Mouse (Mus musculus) CH12.LX (cell line): ENCODE results near the gene Gm4871.

ENCODE experiments used
- CHD2 ChIP-seq: IDR thresholded peaks from 2 replicates; pipeline ENCODE4 v1.6.1; 2011; ENCODE audit warnings: low read length, improper control_type of control experiment
- CTCF ChIP-seq, 2 experiments: IDR thresholded peaks in 1 of 2; conservative IDR thresholded peaks in 1 of 2; 2 replicates each; pipeline ENCODE4 v1.5.1; 2011 to 2012; ENCODE audit warnings: low read depth in 2 of 2, low read length in 2 of 2, improper control_type of control experiment in 1 of 2, inconsistent platforms in 1 of 2, mild to moderate bottlenecking in 1 of 2, moderate library complexity in 1 of 2
- IRF4 ChIP-seq: IDR thresholded peaks from 2 replicates; pipeline ENCODE4 v1.6.1; 2014; ENCODE audit warnings: low read depth, mild to moderate bottlenecking, inconsistent platforms, low read length, improper control_type of control experiment
- JUND ChIP-seq: conservative IDR thresholded peaks from 2 replicates; pipeline ENCODE4 v1.6.1; 2011; ENCODE audit warnings: low read depth, low read length, improper control_type of control experiment
- USF1 ChIP-seq: IDR thresholded peaks from 2 replicates; pipeline ENCODE4 v1.6.1; 2014; ENCODE audit warnings: low read depth, mild to moderate bottlenecking, inconsistent platforms, low read length, improper control_type of control experiment
- USF2 ChIP-seq: conservative IDR thresholded peaks from 2 replicates; pipeline ENCODE4 v1.6.1; 2011; ENCODE audit warnings: low read depth, low read length, improper control_type of control experiment
- ZKSCAN1 ChIP-seq: IDR thresholded peaks from 2 replicates; pipeline ENCODE4 v1.6.1; 2012; ENCODE audit warnings: low read depth, inconsistent platforms, low read length, improper control_type of control experiment, borderline replicate concordance
- ZNF384 ChIP-seq: IDR thresholded peaks from 2 replicates; pipeline ENCODE4 v1.6.1; 2012; ENCODE audit warnings: low read depth, low read length, improper control_type of control experiment, inconsistent platforms

DNA sequence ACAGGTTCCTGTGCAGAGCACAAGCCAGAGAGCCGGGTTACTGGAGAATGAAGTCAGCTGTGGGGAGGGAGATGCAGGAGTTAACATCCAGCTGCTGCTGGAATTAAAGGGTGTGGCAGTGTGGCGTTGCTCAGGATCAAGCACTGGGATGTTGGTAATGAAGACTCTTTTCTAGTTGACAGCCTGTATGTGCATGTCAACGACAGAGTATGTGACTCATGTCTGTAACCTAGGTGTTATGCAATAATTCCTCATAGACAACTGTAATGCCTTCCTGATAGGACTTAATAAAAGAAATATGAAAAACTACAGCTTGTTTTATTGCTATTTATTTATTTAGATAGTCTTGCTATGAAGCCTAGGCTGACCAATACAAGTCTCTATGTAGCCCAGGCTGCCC, 36.3 kb upstream of the Gm4871 start:
- TF ChIP-seq CTCF (conservative IDR thresholded peaks at IDR 0.05 in 1 of 2, IDR thresholded peaks at IDR 0.05 in 1 of 2; ENCODE audit: low read depth in 2 of 2, low read length in 2 of 2) = no peak
- no peak for TF ChIP-seq ZKSCAN1
- no peak for TF ChIP-seq USF1
- no peak for TF ChIP-seq IRF4
- TF ChIP-seq JUND = no peak
- no peak for TF ChIP-seq USF2
- TF ChIP-seq ZNF384 = no peak
- no peak for TF ChIP-seq CHD2
